Mouse (Mus musculus) ZHBTc4 (cell line): Measurements from ENCODE around the gene Cd47.
A peak's percentile ranks its signal among the peaks of the same experiment; 100 is the strongest.

Experiments
- DNase-seq: peaks from one replicate; pipeline ENCODE4 v3.0.0-alpha.2; 2011; ENCODE audit warnings: low read depth, low spot score

Cd47 gene

DNA sequence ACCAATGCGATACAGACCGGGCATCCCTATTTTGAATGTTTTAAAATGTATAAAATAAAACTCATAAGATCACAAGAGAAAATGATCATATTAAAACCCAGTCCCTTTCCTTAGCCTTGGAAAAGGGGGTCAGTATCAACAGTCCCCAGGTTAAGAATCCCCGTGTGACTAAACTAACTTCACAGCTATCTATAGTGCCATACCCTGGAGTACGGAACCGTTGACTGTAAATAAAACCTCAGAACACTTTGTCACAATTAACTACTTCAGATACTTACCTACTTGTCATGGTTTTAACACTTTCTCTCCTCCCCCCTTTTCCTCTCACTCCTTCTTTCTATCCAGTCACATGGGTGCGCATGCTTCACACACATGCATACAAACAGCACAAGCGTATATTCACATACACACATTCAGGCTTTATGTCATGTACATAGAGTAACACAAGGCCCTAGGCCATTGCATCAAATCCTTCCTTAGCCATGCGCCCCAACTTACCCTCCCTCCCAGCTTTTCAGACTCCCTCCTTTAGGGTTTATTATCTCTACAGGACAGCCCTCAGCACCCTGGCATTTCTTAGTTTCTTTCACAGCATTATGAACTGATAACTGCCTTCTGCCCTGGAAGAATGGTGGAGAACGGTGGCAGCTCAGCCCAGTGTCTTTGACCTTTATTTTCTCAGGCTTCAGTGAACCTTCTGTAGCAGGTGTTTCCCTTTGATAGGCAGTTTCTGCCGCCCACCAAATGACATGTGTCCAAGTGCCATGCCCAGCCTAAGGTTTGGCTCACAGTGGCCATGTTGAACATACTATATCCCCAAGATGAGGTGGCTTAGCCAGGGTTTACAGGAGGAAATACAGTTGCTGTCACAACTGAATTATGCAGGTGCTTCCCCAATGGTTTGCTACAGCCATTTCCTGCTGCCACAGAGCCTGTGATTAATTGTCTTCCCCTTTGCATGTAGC is at the start of gene Cd47:
Gene Cd47 (plus strand): TSS at position 937 of the 965 bp plus-strand sequence.
- DNase-seq, result no peak

DNA sequence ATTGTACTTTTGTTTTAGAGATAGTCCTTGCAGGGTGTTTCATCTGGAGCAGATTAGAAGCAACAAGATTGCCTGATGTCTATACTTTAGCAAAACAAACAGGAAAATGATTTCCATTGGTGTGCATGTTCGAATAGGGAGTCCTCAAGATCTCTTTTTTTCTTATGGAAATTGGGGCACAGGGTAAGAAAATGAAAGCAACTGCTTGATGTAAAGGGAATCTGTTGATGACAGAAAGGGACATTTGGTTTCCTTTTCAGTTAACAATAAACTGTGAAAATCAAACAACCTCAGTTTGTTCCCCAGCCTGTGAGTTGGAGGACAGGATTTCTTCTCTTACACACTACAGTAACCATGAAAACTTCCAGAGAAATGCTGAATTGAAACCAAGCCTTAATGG is 47.4 kb upstream of the Cd47 start:
- DNase-seq, result no peak

DNA sequence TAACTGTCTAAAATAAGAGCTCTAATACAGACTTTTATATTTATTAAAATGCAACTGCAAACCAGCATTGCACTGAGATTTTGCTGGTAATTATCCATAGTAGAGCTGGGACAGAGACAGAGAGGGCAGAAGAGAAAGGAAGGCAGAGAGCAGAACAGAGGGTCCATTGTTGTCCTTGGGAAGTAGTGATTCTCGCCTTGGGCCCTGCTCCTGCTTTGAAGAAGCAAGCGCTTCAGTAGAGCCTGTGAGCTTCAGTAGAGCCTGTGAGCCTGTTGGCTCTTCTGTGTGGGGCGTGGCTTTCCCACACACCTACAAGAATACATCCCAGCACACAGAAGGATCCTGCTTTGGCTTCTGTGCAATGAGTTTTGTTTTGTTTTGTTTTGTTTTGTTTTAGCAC is 47.0 kb upstream of the Cd47 start:
- DNase-seq, result peak; percentile 17

DNA sequence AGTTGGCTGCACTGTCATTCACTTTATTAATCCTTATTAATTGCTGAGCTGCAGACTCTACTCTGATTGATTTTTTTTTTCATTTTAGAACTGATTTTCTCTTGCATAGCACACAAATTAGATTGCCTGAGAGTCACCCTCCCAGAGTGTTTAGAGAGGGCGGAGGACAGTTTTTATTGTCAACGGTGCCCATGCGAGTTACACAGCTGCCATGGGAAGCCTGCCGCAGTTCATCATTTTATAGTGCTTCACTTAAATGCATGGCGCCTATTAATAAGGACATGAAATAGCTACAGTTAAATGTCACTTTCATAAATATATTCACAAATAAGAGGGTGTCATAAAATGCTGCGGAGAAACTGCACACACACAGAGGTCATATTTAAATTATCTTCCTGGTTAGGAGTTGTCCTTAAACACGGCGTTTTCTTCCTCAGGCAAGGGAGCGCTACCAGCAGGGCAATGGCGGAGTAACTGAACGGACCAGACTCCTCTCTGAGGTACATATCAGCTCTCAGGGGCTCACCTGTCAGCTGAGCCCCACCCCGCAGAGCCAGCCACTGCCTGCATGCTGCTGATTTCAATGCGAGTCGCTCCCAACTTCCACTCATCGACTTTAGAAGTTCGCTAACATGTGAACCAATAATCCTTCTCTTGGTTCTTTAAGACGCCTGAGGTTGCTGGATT is 39.7 kb upstream of the Cd47 start:
- no peak for DNase-seq

DNA sequence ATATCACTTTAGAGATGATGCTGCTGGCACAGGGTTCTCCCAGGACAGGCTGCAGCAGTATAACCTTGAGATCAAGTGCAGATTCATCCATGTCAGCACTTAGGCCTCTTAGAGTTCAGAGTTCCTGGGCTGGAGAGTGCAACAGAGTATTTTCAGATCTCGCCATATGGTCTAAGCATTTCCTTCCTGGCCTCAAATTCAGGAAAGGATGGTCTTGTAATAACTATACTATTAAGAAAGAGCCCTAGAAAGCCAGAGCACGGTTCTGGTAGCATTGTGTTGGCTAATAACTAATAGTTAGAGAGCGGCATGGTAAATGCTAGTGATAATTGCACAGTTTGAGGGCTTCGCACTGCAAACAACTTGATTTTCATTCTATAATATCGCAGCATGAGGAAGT is 38.4 kb upstream of the Cd47 start:
- DNase-seq, result no peak

DNA sequence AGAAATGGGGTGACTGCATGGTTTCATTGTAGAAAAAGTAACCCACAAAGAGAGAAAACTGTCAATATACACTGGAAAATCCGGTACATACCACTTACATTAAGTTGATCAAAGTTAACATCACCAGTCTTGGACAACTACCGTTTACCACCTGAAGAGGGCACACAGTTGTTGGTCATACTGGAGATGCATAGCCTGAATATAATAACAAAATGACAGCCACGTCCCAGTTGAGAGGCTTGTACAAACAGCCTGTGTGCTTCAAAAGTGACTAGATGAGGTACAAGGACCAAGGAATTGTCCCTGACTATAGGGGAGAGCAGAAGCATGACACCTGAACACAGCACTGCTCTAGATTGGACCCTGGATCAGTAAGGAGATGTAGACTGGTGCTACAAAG is 34.0 kb upstream of the Cd47 start:
- peak; percentile 12 for DNase-seq

DNA sequence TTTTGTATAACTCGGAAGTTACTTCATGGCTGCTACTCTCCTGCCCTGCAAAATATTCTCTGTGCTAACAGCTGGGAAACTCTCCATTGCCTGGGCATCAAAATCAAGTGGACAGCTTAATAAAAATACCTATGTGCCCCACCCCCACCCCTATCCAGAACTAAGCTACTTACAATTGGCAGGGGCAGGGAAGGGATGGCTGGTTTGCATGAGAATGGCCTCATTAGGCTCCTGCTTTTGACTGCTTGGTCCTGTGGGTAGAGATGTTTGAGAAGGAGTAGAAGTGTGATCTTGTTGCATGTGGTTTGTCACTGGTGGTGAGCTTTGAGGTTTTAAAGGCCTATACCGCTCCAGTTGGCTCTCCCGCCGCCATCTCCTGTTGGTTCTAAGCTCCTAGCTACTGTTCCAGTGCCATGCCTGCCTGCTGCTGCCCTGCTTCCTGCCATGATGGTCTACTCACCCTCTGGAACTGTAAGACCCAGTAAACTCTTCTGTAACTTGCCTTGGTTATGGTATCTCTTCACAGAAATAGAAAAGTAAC is 31.8 kb upstream of the Cd47 start:
- peak; percentile 75 for DNase-seq

DNA sequence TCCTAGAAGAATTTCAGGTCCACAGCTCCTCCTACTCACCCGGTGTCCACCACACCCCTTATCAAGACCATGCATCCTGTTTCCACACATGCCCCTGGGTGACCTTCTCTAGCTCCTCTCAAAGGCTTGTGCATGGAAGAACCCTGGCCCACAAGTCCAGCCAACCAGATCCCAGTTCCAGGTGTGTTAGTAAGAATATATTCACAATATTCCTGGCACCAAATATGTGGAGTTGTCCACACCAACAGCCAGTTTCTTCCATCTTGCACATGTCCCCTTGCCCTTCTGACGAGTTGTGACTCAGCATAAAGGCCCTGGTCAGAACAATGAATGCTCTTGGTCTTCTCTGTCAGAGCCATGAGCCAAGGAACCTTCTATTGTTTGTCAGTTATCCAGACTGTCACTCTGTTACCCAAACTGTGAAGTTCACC is 30.5 kb upstream of the Cd47 start:
- DNase-seq, result no peak

DNA sequence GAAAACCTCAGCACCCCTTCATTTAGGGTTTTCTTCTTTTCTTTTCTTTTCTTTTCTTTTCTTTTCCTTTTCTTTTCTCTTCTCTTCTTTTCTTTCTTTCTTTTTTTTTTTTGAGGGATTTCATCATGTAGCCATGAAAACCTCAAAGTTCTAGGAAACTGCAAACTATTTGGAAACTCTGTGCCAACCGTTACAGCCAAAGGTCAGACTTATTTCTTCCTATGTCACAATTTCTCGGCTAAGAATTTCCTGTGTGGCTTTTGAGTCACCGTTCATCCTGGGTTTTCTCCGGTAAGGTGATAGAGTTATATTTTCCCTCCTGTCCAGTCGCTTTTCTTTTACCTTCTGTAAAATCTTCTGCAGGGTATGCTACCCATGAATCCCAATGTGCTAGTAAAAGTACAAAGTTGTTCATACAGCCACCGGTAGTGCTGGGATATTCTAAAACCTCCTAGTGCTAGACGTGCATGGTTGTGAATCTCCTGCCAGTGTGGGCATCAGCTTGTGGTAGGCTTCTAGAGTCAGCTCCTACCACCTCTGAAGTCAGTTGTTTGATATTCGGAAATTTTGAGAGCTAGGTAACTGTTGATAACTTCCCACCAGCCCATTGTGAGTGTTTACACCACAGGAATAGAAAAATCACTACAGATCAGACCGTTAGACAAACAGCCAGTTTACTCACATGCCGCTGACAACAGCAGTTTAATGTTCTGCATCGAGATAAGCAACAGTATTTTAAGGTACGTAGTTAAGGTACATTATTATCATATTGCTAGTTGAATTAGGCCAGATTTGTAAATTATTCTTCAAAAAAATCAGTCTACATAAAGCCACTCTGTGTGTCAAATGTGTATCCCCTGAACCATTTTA is 29.8 kb upstream of the Cd47 start:
- DNase-seq, result no peak

DNA sequence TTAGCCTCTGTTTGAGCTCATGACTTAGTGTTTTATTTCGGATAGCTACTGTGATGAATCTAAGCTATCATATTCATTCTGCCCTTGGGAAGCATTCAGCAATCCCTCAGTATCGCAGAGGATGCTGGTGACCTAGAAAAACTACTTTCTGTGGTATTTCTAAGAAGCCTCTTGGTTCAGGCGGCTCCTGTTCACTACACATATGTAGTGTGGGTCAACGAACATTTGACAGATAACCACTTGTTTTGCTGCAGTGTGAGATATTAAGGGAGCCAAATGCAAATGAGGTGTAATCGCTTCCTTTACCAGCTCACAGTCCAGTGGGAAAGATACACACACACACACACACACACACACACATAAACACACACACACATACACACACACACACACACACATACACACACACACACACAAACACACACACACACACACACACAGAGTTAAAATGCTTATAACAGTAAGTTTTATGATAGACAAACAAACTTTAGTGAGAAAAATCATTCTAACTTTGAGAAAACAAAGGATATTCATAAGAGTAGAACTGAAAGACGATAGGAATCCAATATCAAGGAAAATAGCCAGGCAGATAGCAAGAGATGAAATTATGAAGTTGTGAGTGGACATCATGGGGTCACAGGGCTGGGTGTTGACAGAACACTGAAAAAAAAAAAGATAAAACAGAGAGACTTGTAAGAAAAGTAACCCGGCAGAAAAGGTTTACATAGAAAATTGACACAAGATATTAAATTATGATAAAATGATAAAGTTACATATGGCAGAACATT is 28.5 kb upstream of the Cd47 start:
- DNase-seq, result no peak

DNA sequence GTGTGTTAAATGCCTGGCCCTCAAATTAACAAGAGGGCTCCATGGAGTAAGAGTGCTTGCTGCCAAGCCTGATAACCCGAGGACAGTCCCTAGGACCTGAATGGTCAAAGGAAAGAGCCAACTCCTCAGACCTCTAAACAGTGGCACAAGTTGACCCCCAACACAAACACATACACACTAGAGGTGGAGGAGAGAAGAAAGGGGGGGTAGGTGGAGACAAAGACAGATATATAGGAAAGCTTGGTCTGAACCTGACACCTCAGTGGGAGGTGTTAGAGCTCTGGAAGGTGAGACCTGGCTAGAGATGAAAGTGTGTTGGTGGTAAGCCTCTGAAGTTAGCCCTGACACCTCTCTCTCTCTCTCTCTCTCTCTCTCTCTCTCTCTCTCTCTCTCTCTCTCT is 27.8 kb upstream of the Cd47 start:
- DNase-seq, result no peak

DNA sequence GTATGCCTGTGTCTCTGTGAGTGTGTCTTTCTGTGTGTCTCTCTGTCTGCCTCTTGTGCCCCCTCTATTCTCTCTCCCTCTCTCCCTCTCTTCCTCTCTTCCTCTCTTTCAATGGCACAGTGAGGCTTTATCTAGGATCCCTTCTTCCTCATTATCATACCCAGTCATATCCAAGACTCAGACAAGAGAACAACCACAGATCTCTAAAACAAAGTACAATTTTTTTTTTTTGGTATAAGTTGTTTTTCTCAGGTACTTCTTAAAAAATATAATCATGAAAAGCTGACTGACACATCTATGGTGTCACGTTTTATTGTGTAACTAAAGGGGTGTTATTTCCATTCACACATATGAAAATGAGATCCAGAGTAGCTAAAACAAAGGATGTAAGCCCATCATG is 27.3 kb upstream of the Cd47 start:
- no peak for DNase-seq

DNA sequence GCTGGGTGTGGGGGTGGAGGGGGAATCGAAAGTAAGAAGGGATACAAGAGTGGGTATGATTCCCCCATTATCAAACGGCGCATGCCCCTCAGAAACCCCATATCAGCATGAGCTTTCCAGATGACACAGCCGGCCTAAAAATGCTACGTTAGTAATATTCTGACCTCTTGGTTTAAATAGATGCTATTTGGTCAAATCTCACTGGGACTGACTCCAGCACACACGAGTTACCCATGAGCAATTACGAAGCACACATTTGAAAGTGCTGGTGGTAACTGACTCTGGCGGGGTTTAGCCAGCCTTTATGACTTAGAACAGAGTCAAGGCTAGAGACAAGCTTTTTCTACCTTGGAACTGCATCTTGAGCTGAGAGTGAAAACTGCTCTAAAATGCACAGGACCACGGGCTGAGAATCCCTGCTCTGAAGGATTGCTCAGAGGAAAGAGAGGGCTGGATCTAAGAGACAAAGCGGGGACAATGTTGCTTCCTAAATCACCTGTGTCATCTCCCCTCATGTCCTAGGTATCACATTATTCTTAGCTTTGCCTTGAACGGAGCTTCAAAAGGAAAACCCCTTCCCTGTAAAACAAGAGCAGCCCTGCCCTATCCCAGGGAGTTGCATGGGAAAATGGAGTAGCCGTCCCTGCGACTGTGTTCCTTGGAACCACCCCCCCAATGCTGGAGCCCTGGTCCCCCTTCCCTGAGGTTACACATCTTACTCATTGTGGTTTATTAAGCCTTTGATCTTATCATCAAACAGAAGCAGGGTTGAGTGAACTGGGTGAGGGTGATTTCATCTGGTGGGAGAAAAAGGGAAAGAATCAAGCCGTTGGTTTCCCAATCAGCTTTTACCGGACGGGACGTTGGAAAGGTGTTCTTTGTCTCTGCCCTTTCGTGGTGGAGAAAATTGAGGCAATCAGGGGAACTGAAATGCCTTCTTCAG is 26.0 kb upstream of the Cd47 start:
- DNase-seq, result no peak

DNA sequence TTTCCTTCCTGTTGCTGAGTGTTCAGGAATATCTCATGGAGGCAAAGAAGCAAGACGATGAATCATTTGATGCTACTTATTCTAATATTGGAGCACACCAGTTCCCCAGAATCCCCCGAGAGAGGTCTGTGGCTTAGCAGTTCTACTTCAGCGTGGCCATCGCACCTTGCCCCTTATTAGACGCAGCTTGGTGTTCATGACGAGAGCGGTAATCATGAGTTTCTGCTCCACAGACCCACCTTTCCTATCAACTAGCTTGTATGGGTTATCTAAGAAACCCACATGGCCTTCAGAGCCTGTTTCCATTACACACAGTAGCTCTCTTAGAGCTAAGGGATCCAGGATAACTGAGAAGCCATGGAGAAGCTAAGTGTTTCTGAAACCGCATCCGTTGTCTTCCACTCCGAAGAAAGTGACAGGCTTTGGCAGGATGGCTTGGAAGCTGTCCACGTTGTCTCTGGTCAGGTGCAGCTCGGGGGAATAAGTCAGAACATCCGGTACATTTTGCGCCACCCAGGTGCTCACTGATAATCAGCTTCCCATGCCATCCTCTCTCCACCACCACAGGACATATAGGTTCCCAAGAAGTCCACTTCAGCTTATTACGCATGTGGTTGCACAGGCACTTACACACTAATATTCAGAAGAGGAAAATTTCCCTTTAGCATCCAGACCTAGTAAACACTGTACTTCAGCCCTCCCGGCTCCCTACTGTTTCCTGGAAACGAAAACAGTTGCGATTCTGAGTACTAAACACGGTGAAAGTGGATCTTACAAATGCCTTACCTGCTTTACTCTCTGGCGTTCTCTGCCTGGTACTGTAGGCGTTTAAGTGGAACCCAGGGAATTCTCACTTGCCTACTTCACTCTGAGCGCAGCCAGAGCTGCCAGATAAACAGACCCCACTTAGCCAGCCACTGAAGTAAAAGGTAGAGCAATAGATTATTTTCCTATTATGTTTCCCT is 25.0 kb upstream of the Cd47 start:
- DNase-seq, result no peak

DNA sequence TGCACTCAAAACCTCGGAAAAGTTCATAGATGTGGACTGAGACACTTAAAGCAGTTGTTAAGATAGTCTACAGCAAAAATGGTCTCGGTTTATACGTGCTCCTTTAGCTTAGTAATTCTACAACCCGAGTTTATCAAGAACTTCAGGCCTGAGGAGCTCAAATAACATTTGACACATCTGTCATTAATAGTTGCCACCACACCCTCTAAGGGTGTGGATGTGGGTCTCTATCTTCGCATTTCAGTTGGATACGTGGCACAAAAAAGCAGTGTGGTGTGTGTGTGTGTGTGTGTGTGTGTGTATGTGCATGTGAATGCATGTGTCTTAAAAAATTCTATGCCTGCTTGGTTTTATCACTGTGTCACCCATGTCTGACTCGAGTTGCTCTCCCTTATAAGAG is 23.4 kb upstream of the Cd47 start:
- DNase-seq, result no peak

DNA sequence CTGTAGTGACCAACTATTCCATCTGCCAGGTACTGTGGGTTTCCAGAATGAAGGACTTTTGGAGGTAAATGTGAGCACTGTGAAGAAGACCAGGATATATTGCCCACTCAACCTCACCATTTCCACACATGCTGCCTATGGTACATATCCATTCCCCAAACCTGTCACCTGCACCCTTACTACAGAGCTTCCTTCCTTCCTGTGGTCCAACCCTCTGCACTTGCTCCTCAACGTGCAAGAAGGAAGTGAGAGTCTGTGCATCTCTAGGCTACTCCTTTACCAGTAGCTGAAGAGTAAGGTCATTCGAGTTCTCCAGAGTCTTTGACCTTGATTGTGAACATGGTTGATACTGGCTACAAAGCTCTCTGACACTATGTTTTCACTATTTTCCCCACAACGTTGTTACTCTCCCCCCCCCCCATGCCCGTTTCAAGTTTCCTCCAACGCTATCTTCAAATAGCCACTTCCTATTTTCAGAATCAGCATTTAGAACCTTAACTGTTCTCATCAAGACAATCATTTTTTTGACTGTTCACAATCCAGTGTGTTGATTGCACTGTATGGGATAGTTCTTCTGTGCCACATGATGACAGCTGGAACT is 18.7 kb upstream of the Cd47 start:
- no peak for DNase-seq

DNA sequence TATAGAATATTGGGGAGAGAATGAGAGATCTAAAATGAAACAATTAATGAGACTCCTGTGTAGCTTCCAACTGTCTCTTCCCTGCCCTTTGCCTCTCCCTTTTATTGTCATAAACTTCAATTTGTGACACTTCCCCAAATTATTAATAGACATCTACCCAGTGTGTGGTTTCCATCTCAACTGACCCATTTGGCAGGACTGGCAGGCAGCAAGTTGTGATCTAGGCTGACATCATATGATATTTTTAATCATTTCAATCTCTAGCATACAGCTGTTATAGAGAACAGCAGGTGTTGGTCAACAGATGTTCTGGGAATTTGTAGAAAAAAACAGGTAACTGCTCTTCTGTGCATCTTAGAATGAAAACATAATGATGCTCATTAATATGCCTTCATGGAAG is 17.0 kb upstream of the Cd47 start:
- DNase-seq, result no peak

DNA sequence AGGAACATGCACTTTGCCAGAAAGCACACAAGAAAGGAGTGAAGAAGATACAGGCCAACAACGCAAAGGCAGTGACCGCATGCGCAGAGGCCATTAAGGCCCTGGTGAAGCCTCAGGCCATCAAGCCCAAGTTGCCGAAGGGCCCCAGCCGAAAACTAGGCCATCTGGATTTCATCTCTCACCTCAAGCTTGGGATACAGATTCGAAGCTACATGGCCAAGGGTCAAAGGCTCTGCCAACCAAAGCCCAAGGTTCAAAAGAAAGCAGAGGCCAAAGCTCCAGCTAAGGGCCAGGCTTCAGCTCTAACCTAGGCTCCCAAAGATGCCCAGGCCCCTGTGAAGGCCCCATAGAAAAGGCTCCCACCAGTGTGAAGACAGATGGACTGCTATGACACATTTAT is 14.2 kb upstream of the Cd47 start:
- no peak for DNase-seq
